Comparison of ENCODE assay signal across 30 mouse cellular contexts in genomic region chr10:61457182-61457581, GRCm38 (mm10). TPM values are rescaled to one million over a fixed set of nuclear protein-coding genes. Genes with fewer than 3 reads are reported as not detected.
DNase-seq lines count a peak whose midpoint lies in the region; ATAC-seq and TF ChIP-seq lines count a peak whose summit lies in the region.
"Had no signal": no experiment of that assay in that cellular context is flagged by ENCODE, and none has a peak within 500 bp of the region (broad histone marks: within the 10 kb centered on the region; RNA-seq: fewer than 3 reads in every experiment).

No protein-coding gene starts in this region.

- no peak for TF ChIP-seq CTCF in midbrain, postnatal 0 days (IDR thresholded peaks at IDR 0.05)

- no peak for ATAC-seq in midbrain, embryonic 11.5 days (ENCODE audit: low FRiP score)
- ATAC-seq in midbrain, postnatal 0 days (ENCODE audit: low FRiP score) = no peak
- ATAC-seq in frontal cortex, adult (ENCODE audit: low TSS enrichment) = no peak
- ATAC-seq: forebrain, embryonic 15.5 days; intestine, postnatal 0 days had no signal

- 68% methylated on average over 3 of the region's 3 CpGs for WGBS in midbrain, embryonic 11.5 days
- 62% methylated on average over 3 of the region's 3 CpGs for WGBS in midbrain, postnatal 0 days

- in situ Hi-C loops in ES-E14 (cut with MboI; ENCODE audit: low sequenced_read_pairs in 2 of 2, unreplicated experiment in 2 of 2) = no loop called here

- peak; percentile 54 for DNase-seq in midbrain, embryonic 11.5 days (ENCODE audit: low spot score, missing footprints)
- DNase-seq in midbrain, postnatal 0 days (ENCODE audit: low spot score) = no peak
- DNase-seq in ES-E14 (ENCODE audit: low read depth, low spot score) (no peak), adipocyte (ENCODE audit: low spot score) (peak; percentile 11)
- no peak for DNase-seq in kidney, postnatal 14 days
- DNase-seq: adrenal gland, adult 2 months; adrenal gland, postnatal 14 days; B cell, adult 2 months; cerebellum, adult 11 months; cerebellum, adult 2 months; cerebellum, adult 9-11 months; cerebellum, postnatal 25 days; gastrocnemius, postnatal 10 days; gastrocnemius, postnatal 36 days; heart, adult 2 months; heart, postnatal 14 days; heart, postnatal 4 days; kidney, adult 2 months had no signal

- H3K9me3 ChIP-seq in midbrain, embryonic 11.5 days (ENCODE audit: control insufficient read depth, low read length) = no peaks in the 10 kb centered on the region
- H3K9me3 ChIP-seq in midbrain, postnatal 0 days (ENCODE audit: low read length) = no peaks in the 10 kb centered on the region
- no peaks in the 10 kb centered on the region for H3K9me3 ChIP-seq in ES-E14 (ENCODE audit: control insufficient read depth, insufficient read depth, low read depth, low read length)
- H3K9me3 ChIP-seq: embryonic facial prominence, embryonic 12.5 days; embryonic facial prominence, embryonic 15.5 days; forebrain, embryonic 12.5 days; forebrain, embryonic 15.5 days; heart, embryonic 10.5 days had no signal

- H3K27me3 ChIP-seq in midbrain, embryonic 11.5 days (ENCODE audit: control insufficient read depth, insufficient read depth, low read length) = no peaks in the 10 kb centered on the region
- no peaks in the 10 kb centered on the region for H3K27me3 ChIP-seq in midbrain, postnatal 0 days (ENCODE audit: insufficient read depth, low read length)
- H3K27me3 ChIP-seq: embryonic facial prominence, embryonic 12.5 days; embryonic facial prominence, embryonic 15.5 days; forebrain, embryonic 12.5 days; forebrain, embryonic 15.5 days; heart, embryonic 13.5 days had no signal

- no peak overlapping the region for H3K4me2 ChIP-seq in midbrain, embryonic 11.5 days
- H3K4me2 ChIP-seq in midbrain, postnatal 0 days (ENCODE audit: low read depth, low read length, poor library complexity, severe bottlenecking) = no peak overlapping the region
- H3K4me2 ChIP-seq: embryonic facial prominence, embryonic 12.5 days; embryonic facial prominence, embryonic 15.5 days; forebrain, embryonic 12.5 days; forebrain, embryonic 15.5 days; heart, embryonic 13.5 days; hindbrain, embryonic 14.5 days had no signal

- no peaks in the 10 kb centered on the region for H3K4me1 ChIP-seq in midbrain, embryonic 11.5 days (ENCODE audit: control insufficient read depth, insufficient read depth, low read length)
- H3K4me1 ChIP-seq in midbrain, postnatal 0 days (ENCODE audit: insufficient read depth, low read length) = no peaks in the 10 kb centered on the region
- H3K4me1 ChIP-seq in ES-E14 (ENCODE audit: control insufficient read depth in 2 of 2, insufficient read depth in 2 of 2, low read length in 2 of 2, poor library complexity in 1 of 2) = peaks cover 3 to 11% of the 10 kb centered on the region in 2 experiments; a peak in 1 of 4 replicates
- H3K4me1 ChIP-seq: embryonic facial prominence, embryonic 12.5 days; embryonic facial prominence, embryonic 15.5 days; forebrain, embryonic 12.5 days; forebrain, embryonic 15.5 days; heart, embryonic 10.5 days had no signal

- H3K36me3 ChIP-seq in midbrain, embryonic 11.5 days (ENCODE audit: control insufficient read depth, insufficient read depth, low read length) = no peaks in the 10 kb centered on the region
- H3K36me3 ChIP-seq in midbrain, postnatal 0 days (ENCODE audit: insufficient read depth, low read length) = no peaks in the 10 kb centered on the region
- no peaks in the 10 kb centered on the region; the same call in 1 of the 2 replicates for H3K36me3 ChIP-seq in ES-E14 (ENCODE audit: control insufficient read depth, insufficient read depth, low read length, poor library complexity, severe bottlenecking)
- H3K36me3 ChIP-seq: embryonic facial prominence, embryonic 12.5 days; embryonic facial prominence, embryonic 15.5 days; forebrain, embryonic 12.5 days; forebrain, embryonic 15.5 days; heart, embryonic 10.5 days; heart, embryonic 13.5 days had no signal

- no peak overlapping the region for H3K4me3 ChIP-seq in midbrain, embryonic 11.5 days (ENCODE audit: low read depth, low read length)
- no peak overlapping the region for H3K4me3 ChIP-seq in midbrain, postnatal 0 days (ENCODE audit: low read depth, low read length)
- H3K4me3 ChIP-seq in ES-E14 (ENCODE audit: insufficient read depth in 1 of 2, low read depth in 1 of 2, low read length in 2 of 2, poor library complexity in 1 of 2, severe bottlenecking in 1 of 2) = no peak overlapping the region
- H3K4me3 ChIP-seq: embryonic facial prominence, embryonic 12.5 days; embryonic facial prominence, embryonic 15.5 days; forebrain, embryonic 12.5 days; forebrain, embryonic 15.5 days; heart, adult 2 months; heart, embryonic 10.5 days; heart, embryonic 13.5 days had no signal

- H3K9ac ChIP-seq in midbrain, embryonic 11.5 days (ENCODE audit: low read length) = no peak overlapping the region
- H3K9ac ChIP-seq in midbrain, postnatal 0 days (replicated peaks; ENCODE audit: low read length, poor library complexity, severe bottlenecking) = no peak overlapping the region
- no peak overlapping the region for H3K9ac ChIP-seq in ES-E14 (ENCODE audit: insufficient read depth, low read depth, low read length, poor library complexity, severe bottlenecking)
- H3K9ac ChIP-seq: embryonic facial prominence, embryonic 12.5 days; embryonic facial prominence, embryonic 15.5 days; forebrain, embryonic 12.5 days; forebrain, embryonic 15.5 days; heart, embryonic 13.5 days; hindbrain, embryonic 14.5 days had no signal

- H3K27ac ChIP-seq in midbrain, embryonic 11.5 days (ENCODE audit: low read depth, low read length) = no peak overlapping the region
- H3K27ac ChIP-seq in midbrain, postnatal 0 days (ENCODE audit: low read depth, low read length) = no peak overlapping the region
- H3K27ac ChIP-seq in ES-E14 (ENCODE audit: insufficient read depth, low read depth, low read length, poor library complexity, severe bottlenecking) = peak overlapping the region; percentile 60; the same call in 1 of the 2 replicates
- H3K27ac ChIP-seq: embryonic facial prominence, embryonic 12.5 days; embryonic facial prominence, embryonic 15.5 days; forebrain, embryonic 12.5 days; forebrain, embryonic 15.5 days; heart, adult 2 months; heart, embryonic 10.5 days; heart, embryonic 13.5 days; hindbrain, embryonic 14.5 days had no signal

TF ChIP-seq in ES-E14, 5 proteins besides CTCF, POLR2A, EP300 and RAD21:
- TF ChIP-seq HCFC1 (IDR thresholded peaks at IDR 0.05; ENCODE audit: borderline replicate concordance, insufficient read depth, low read length) = no peak
- peak; percentile 69 for TF ChIP-seq MAFK (IDR thresholded peaks at IDR 0.05; ENCODE audit: insufficient read depth, low read depth, low read length)
- no peak for TF ChIP-seq ZC3H11A (IDR thresholded peaks at IDR 0.05; ENCODE audit: borderline replicate concordance, low read depth, low read length)
- TF ChIP-seq ZNF384 (IDR thresholded peaks at IDR 0.05; ENCODE audit: low read depth, low read length) = no peak

RNA-seq across cellular contexts. Expression of gene Eif4ebp2, which starts 4.7 kb away (rescaled TPM):
- polyA plus RNA-seq in midbrain, embryonic 11.5 days (2014; fragmentation: Nextera tagmentation; extraction: Ambion mirVana) = 30.4 and 32.6 TPM in 2 replicates
- total RNA-seq in midbrain, postnatal 0 days (2014; rRNA removed) = 14.2 and 18.5 TPM in 2 replicates
- 24.9 and 27.0 TPM in 2 replicates for polyA plus RNA-seq in midbrain, postnatal 0 days (2015; fragmentation: Nextera tagmentation; extraction: Ambion mirVana)
- total RNA-seq in ES-E14 (2012; rRNA removed) = 27.0 and 32.3 TPM in 2 replicates

RNA-seq across cellular contexts. Expression of gene Lrrc20, which starts 18.4 kb away (rescaled TPM):
- 9.8 and 11.3 TPM in 2 replicates for polyA plus RNA-seq in midbrain, embryonic 11.5 days (2014; fragmentation: Nextera tagmentation; extraction: Ambion mirVana)
- total RNA-seq in midbrain, postnatal 0 days (2014; rRNA removed) = 11.2 and 15.5 TPM in 2 replicates
- polyA plus RNA-seq in midbrain, postnatal 0 days (2015; fragmentation: Nextera tagmentation; extraction: Ambion mirVana) = 8.1 and 8.3 TPM in 2 replicates
- 1.9 and 2.1 TPM in 2 replicates for total RNA-seq in ES-E14 (2012; rRNA removed)

RNA-seq across cellular contexts. Expression of gene Nodal, which starts 39.4 kb away (rescaled TPM):
- 0.10 TPM in 1 of 2 replicates, not detected in the other for polyA plus RNA-seq in midbrain, embryonic 11.5 days (2014; fragmentation: Nextera tagmentation; extraction: Ambion mirVana)
- total RNA-seq in midbrain, postnatal 0 days (2014; rRNA removed) = 0.38 and 0.47 TPM in 2 replicates
- 0.26 and 0.37 TPM in 2 replicates for polyA plus RNA-seq in midbrain, postnatal 0 days (2015; fragmentation: Nextera tagmentation; extraction: Ambion mirVana)
- total RNA-seq in ES-E14 (2012; rRNA removed) = 164 and 277 TPM in 2 replicates
- total RNA-seq: adrenal gland, adult 2 months; adrenal gland, postnatal 14 days; common myeloid progenitor, adult 5-6 weeks; granulocyte monocyte progenitor cell, adult 5-6 weeks; MEL had no signal
- polyA plus RNA-seq: forebrain, embryonic 12.5 days; heart, embryonic 13.5 days had no signal

Comparison
In these comparisons a context has a peak if more than half of its experiments do, and no peak if none do; other contexts are left out.
1. DNase-seq: peak in midbrain, embryonic 11.5 days (single experiment) and adipocyte (single experiment); none in midbrain, postnatal 0 days (single experiment), ES-E14 (single experiment) and kidney, postnatal 14 days (single experiment).
2. RNA of gene Nodal, which starts 39.4 kb away (total RNA-seq): 164 to 277 TPM in ES-E14; 0.38 to 0.47 TPM in midbrain, postnatal 0 days; every median in the first group is over 100 times any median in the second.